Mouse (Mus musculus) heart, embryonic 14.5 days (tissue): ENCODE data around the gene Adamts7. TPM values are rescaled to one million over a fixed set of nuclear protein-coding genes. Genes with fewer than 3 reads are reported as not detected.

ENCODE experiments used
- ATAC-seq: fragments of 200-750 bp; cut with Nextera tagmentation; 2 replicates; pipeline ENCODE4 v1.8.0; 2017; ENCODE audit warnings: low read depth, moderate TSS enrichment; ENCODE audit not compliant: insufficient number of reproducible peaks, insufficient read depth, low FRiP score
- H3K27ac ChIP-seq, 2 experiments: fragments of 200-500 bp in 1 of 2; fragments of 300-500 bp in 1 of 2; sonication (generic) in 1 of 2; replicated peaks in 1 of 2; 2 replicates each; pipeline ENCODE4 v1.5.1; 2012 to 2014; ENCODE audit warnings: low read depth in 2 of 2, low read length in 2 of 2, control low read depth in 1 of 2, mild to moderate bottlenecking in 1 of 2, mixed read lengths in 1 of 2; ENCODE audit not compliant: control insufficient read depth in 1 of 2, insufficient read depth in 1 of 2
- H3K27me3 ChIP-seq: fragments of 300-500 bp; sonication (generic); 2 replicates; pipeline ENCODE4 v1.6.1; 2014; ENCODE audit warnings: mild to moderate bottlenecking, low read length, control low read depth; ENCODE audit not compliant: control insufficient read depth, insufficient read depth
- H3K36me3 ChIP-seq: fragments of 300-500 bp; sonication (generic); 2 replicates; pipeline ENCODE4 v1.6.1; 2014; ENCODE audit warnings: mild to moderate bottlenecking, control low read depth, low read length, mixed read lengths; ENCODE audit not compliant: control insufficient read depth, insufficient read depth
- H3K4me1 ChIP-seq, 2 experiments: fragments of 200-500 bp in 1 of 2; fragments of 300-500 bp in 1 of 2; sonication (generic) in 1 of 2; 2 replicates each; pipeline ENCODE4 v1.6.1; 2012 to 2014; ENCODE audit warnings: low read length in 2 of 2, control low read depth in 1 of 2, mixed read lengths in 1 of 2; ENCODE audit not compliant: control insufficient read depth in 2 of 2, insufficient read depth in 2 of 2
- H3K4me2 ChIP-seq: fragments of 300-500 bp; sonication (generic); 2 replicates; pipeline ENCODE4 v1.6.1; 2014; ENCODE audit warnings: mild to moderate bottlenecking, low read length
- H3K4me3 ChIP-seq, 2 experiments: fragments of 200-500 bp in 1 of 2; fragments of 300-500 bp in 1 of 2; sonication (generic) in 1 of 2; 2 replicates each; pipeline ENCODE4 v1.5.1; 2012 to 2014; ENCODE audit warnings: low read length in 2 of 2, mild to moderate bottlenecking in 2 of 2, control low read depth in 1 of 2, low read depth in 1 of 2, moderate library complexity in 1 of 2; ENCODE audit not compliant: control insufficient read depth in 1 of 2, insufficient read depth in 1 of 2
- H3K9ac ChIP-seq: fragments of 300-500 bp; sonication (generic); 2 replicates; pipeline ENCODE4 v1.6.1; 2014; ENCODE audit warnings: mild to moderate bottlenecking, low read length
- H3K9me3 ChIP-seq: fragments of 300-500 bp; sonication (generic); 2 replicates; pipeline ENCODE4 v1.6.1; 2016; ENCODE audit warnings: low read length, control low read depth; ENCODE audit not compliant: control insufficient read depth
- WGBS: fragments of 180-500 bp; shearing (Covaris S2); extraction: QIAGEN DNeasy Blood & Tissue Kit; methylation state at CpG from one replicate; pipeline ENCODE4 v1.1.7; 2014; 5-methylcytosine and 5-hydroxymethylcytosine counted together
- polyA plus RNA-seq: library from polyadenylated mRNA; unstranded; fragments of >200 nt; fragmentation: Nextera tagmentation; extraction: Ambion mirVana; gene quantifications from 2 replicates; pipeline ENCODE4 v1.2.1, GENCODE M21; 2014

The Adamts7 gene
- polyA plus RNA-seq, 1 experiment from 2014 or later, result 8.8 TPM

DNA sequence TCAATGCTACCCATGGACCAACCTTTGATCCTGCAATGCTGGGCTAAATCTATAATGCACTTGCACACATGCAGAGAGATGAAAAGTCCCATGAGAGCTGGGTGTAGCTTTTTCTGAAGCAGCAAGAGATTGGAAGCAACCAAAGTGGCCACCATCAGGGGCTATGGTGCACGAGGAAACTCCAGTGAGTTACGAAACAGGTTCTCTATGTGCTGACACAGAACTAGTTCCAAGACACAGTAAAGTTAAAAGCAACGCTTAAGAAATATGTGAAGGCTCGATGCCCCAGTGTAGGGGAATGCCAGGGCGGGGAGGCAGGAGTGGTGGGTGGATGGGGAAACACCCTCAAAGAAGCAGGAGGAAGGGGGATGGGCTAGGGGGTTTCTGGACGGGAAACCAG is 45.8 kb downstream of the Adamts7 start:
- Histone ChIP-seq H3K9me3 (no peaks in the 10 kb centered on the region), H3K4me2 (no peak overlapping the region), H3K4me3 (no peak overlapping the region), H3K27ac (no peak overlapping the region), H3K9ac (no peak overlapping the region), H3K36me3 (peaks cover 50% of the 10 kb centered on the region), H3K4me1 (peaks cover 4 to 7% of the 10 kb centered on the region in 2 experiments; a peak in 3 of 4 replicates), H3K27me3 (no peaks in the 10 kb centered on the region)
- WGBS, result 88% methylated on average over 6 of the region's 6 CpGs
- no peak for ATAC-seq

DNA sequence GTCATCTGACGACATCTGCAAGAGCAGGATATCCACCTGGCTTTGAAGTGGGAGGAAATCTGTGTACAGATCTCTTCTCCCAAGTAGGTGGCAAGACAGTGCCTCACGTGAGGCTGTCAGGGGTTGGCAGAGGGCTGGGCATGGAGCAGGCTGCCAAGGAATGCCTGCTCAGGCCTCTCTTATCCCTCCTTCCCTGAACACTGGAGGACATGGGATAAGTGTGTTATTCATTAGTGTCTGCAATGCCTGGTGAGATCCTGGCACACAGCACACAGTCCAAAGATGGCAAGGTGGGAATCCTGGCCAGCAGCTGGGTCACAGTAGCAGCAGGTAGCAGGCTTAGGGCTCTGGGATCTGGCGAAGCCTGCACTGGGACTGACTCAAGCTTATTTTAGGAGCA is 50.3 kb downstream of the Adamts7 start:
- H3K4me1 ChIP-seq, result peaks cover 8 to 30% of the 10 kb centered on the region in 2 experiments
- H3K9ac ChIP-seq, result no peak overlapping the region
- H3K4me3 ChIP-seq, result no peak overlapping the region
- no peak overlapping the region for H3K4me2 ChIP-seq
- WGBS, result 70% methylated on average over 3 of the region's 3 CpGs
- peaks cover 28% of the 10 kb centered on the region for H3K36me3 ChIP-seq
- no peaks in the 10 kb centered on the region for H3K27me3 ChIP-seq
- H3K9me3 ChIP-seq, result no peaks in the 10 kb centered on the region
- no peak for ATAC-seq
- no peak overlapping the region for H3K27ac ChIP-seq

DNA sequence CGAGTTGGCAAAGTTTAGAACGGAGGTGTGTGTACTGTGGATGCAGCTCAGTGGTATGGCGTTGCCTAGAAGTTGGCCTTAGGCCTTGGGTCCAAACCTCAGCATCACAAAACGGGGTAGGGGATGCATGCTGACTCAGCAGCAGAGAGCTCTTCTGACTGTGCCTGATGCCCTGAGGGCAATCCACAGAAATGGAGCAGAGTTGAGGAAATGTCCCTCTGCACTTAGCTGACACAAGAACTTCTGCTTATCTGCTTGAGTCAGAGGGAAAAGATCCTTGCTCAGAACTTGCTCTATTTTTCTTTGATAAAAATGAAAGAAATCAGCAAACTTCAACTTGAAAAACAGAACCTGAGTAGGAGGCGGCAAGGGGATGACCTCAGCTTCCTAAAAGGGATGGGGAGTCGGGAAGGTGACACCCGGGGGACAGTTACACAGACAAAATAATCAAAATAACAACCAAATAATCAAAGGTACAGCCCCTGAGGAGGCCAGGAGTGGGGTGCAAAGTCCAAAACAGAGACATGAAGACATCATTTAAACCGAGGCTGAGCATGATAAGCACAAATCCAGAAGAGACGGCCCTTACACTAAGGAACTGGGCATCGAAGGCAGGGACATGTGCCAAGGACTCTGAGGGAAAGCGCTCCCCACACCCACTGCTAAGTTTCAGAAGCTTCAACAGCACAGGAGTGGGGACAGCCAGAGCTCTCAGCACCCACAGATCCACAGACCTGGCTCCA is 53.6 kb downstream of the Adamts7 start:
- Histone ChIP-seq H3K4me2 (no peak overlapping the region), H3K4me1 (peaks cover 8 to 30% of the 10 kb centered on the region in 2 experiments), H3K9ac (no peak overlapping the region), H3K27ac (no peak overlapping the region; a peak in 1 of 4 replicates), H3K9me3 (no peaks in the 10 kb centered on the region), H3K27me3 (no peaks in the 10 kb centered on the region), H3K36me3 (peaks cover 29% of the 10 kb centered on the region), H3K4me3 (no peak overlapping the region)
- no peak for ATAC-seq
- WGBS, result 55% methylated on average over 11 of the region's 11 CpGs

DNA sequence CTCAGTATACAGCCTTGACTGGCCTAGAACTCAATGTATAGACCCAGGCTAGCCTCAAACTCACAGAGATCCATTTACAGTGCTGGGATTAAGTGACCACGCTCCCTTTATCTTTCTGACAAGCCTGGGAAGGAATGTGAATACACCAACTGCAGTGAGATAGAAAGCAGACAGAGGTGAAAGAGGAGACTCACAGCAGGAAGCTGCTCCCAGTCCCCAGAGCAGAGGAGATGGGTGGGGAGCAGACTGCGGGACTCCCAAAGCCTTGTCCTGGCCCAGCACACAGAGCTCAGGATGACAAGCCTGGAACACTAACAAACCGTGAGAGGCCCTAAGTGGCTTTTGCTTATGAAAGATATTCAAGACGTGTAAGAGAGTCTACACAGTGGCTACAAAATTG is 54.6 kb downstream of the Adamts7 start:
- Histone ChIP-seq H3K9me3 (no peaks in the 10 kb centered on the region), H3K4me3 (no peak overlapping the region), H3K27ac (no peak overlapping the region), H3K27me3 (no peaks in the 10 kb centered on the region), H3K36me3 (peaks cover 35% of the 10 kb centered on the region), H3K9ac (no peak overlapping the region), H3K4me2 (no peak overlapping the region), H3K4me1 (peaks cover 8 to 31% of the 10 kb centered on the region in 2 experiments)
- 23% methylated on average over 4 of the region's 4 CpGs for WGBS
- no peak for ATAC-seq

DNA sequence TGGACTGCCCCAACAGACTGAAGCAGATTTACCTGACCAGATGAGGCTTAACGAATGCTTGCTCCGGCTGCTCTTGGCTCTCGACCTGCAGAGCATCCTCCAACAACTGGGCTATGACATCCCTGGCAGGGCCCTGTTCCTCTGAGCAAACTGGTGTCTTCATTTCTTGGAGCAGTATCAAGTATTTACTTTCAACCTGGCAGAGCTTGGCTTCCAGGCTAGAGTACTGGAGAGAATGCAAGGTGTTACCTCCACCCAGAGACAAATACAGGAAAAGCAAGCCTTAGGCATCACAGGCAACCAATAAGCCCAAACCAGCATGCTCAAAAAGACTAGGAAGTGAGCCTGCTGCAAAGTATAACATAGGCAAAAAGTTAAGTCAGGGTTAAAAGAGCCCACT is 59.4 kb downstream of the Adamts7 start:
- peaks cover 50% of the 10 kb centered on the region for H3K36me3 ChIP-seq
- no peak overlapping the region for H3K4me2 ChIP-seq
- H3K4me1 ChIP-seq, result peaks cover 14 to 19% of the 10 kb centered on the region in 2 experiments
- 81% methylated on average over 3 of the region's 3 CpGs for WGBS
- no peaks in the 10 kb centered on the region for H3K9me3 ChIP-seq
- no peak for ATAC-seq
- H3K9ac ChIP-seq, result no peak overlapping the region
- no peak overlapping the region for H3K4me3 ChIP-seq
- no peak overlapping the region for H3K27ac ChIP-seq
- no peaks in the 10 kb centered on the region for H3K27me3 ChIP-seq

DNA sequence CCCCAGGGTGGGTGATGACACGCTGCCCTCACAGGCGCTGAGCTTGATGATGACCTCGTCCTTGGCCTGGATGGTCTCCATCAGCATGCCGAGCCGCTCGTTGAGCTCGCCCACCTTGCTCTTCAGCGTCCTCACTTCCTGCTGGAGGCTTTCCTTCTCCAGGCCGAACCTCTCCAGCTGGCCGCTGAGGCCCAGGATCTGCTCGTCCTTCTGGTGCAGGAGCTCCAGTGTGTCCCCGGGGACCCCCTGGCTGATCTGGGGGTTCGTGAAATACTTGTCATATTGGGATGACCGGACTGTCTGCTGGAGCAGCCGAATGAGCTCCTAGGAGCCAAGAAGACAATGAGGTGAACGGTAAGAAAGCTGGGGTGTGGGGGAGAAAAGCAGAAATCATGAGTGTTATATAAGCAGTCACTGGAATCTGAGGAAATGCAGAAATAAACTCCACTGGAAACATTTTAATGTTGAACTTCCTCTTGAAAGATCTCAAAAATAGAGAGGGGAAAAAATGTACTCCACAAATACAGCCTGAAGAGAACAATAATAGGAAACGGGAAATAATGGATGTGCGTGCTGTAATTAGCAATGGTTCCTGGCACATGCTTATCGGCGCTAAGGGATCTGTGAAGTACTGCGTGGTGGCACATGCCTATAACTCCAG is 63.3 kb downstream of the Adamts7 start:
- Histone ChIP-seq H3K4me3 (no peak overlapping the region), H3K9ac (no peak overlapping the region), H3K4me1 (peaks cover 14 to 16% of the 10 kb centered on the region in 2 experiments), H3K9me3 (no peaks in the 10 kb centered on the region), H3K27me3 (no peaks in the 10 kb centered on the region), H3K27ac (peak overlapping the region; percentile 31 to 37; a peak in 3 of 4 replicates), H3K36me3 (peaks cover 34% of the 10 kb centered on the region), H3K4me2 (no peak overlapping the region)
- no peak for ATAC-seq
- WGBS, result 58% methylated on average over 21 of the region's 21 CpGs

DNA sequence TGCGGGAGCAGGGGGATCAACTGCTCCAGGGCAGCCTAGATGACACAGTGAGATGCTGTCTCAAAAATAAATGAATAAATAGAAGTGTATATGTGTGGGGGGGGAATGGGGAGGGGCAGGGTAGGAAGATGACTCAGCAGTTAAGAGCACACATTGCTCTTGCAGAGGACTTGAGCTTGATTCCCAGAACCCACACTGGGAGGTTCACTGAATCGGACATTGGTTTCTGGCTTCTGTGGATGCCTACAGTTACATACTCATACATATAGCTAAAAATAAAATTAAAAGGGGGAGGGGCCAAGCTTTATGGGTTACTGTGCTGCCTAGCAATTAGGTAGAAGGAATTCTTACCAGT is 63.9 kb downstream of the Adamts7 start:
- H3K27me3 ChIP-seq, result no peaks in the 10 kb centered on the region
- no peak overlapping the region for H3K9ac ChIP-seq
- H3K36me3 ChIP-seq, result peaks cover 34% of the 10 kb centered on the region
- no peaks in the 10 kb centered on the region for H3K9me3 ChIP-seq
- H3K4me3 ChIP-seq, result no peak overlapping the region
- no peak overlapping the region for H3K27ac ChIP-seq
- peaks cover 14 to 16% of the 10 kb centered on the region in 2 experiments for H3K4me1 ChIP-seq
- ATAC-seq, result no peak
- no peak overlapping the region for H3K4me2 ChIP-seq
- 59% methylated on average over 2 of the region's 2 CpGs for WGBS
